Mouse (Mus musculus) G1E (cell line): ENCODE results near the gene Tshz2.

Experiments used
- CTCF ChIP-seq: IDR thresholded peaks from 2 replicates; pipeline ENCODE4 v1.5.1; 2012; ENCODE audit warnings: low read depth, low read length, inconsistent platforms, mixed read lengths
- GATA1 ChIP-seq: IDR thresholded peaks from 2 replicates; pipeline ENCODE4 v1.6.1; 2012; ENCODE audit warnings: borderline replicate concordance, low read length, inconsistent platforms, mixed read lengths
- TAL1 ChIP-seq: conservative IDR thresholded peaks from 2 replicates; pipeline ENCODE4 v1.6.1; 2012; ENCODE audit warnings: low read depth, low read length, inconsistent platforms, mixed read lengths

DNA sequence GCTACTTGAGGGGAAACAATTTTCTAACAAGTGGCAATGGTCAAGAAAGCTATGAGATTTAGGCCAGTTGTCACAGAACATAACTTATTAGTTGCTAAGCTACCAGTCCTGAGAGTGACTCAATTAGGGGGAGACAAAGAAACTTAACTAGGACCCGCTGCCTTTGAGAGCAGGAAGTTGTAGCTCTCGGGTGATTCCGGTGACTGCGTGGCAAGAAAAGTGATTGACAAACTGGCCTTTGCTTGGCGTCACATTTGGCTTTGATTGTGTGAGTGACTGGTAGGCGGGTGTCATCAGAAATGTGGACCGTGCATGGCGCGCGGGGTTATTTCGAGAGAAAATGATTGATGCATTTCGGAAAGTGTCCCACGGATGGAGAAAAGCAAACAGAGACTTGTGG, 22.9 kb upstream of the Tshz2 start:
- TF ChIP-seq CTCF (no peak), GATA1 (no peak), TAL1 (no peak)
